Mouse (Mus musculus): ENCODE data around the gene Esyt2.

GRCm38 (mm10) chr12:116244601-116245000 lies 36.4 kb upstream of the Esyt2 start:
- TF ChIP-seq POLR2A (IDR thresholded peaks at IDR 0.05; ENCODE audit: insufficient read depth, low read depth, low read length) = no peak
- no peak for TF ChIP-seq EP300 (IDR thresholded peaks at IDR 0.05; ENCODE audit: insufficient read depth, low read depth, low read length)
